Mouse (Mus musculus): ENCODE results near the gene Paip2b. TPM values are rescaled to one million over a fixed set of nuclear protein-coding genes. Genes with fewer than 3 reads are reported as not detected.

Paip2b gene
- polyA plus RNA-seq, 1 experiment from 2014 or later: 18.2 TPM

DNA sequence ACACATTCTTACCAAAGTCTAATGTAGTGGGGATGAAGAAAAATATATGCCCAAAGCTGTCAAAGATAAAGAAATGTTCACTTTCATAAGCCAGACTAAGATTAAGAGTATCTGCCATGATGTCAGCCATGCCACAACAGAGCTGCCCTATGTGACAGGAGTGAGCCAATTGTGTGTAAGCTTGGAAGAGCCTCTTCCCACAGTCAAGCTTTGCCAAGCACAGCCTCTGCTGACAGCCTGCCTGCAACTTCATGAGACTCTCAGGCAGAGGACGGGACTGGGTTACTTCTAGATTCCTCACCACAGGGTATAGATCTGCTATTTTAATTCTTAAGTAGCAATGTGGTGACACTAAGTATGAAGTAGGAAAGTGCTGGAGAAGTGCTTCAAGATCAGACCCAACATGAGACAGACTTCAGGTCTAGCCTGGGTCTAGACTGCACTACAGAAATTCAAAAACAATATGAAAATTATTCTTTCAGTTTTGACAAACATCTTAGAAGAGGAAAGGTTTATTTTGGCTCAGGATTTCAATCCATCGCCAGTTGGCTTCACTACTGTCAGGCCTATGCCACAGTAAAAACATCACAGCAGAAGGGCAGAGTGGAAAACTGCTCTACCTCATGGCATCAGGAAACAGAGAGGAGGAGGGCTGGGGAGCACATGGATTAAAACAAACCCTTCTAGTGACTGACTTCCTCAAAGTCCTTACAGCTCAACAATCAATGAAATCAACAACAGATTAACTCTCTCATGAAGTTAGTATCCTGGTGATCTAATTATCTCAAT is 10.6 kb downstream of the Paip2b start:
- ATAC-seq (ENCODE audit: low FRiP score, low TSS enrichment): no peak
- Histone ChIP-seq H3K9me3 (ENCODE audit: control insufficient read depth, low read length) (peaks cover 6% of the 10 kb centered on the region; the same call in 1 of the 2 replicates), H3K27me3 (ENCODE audit: control insufficient read depth, insufficient read depth, low read length) (no peaks in the 10 kb centered on the region), H3K36me3 (ENCODE audit: control insufficient read depth, insufficient read depth, low read length) (no peaks in the 10 kb centered on the region; the same call in 1 of the 2 replicates), H3K4me1 (ENCODE audit: control insufficient read depth, insufficient read depth, low read length) (no peaks in the 10 kb centered on the region), H3K9ac (ENCODE audit: low read depth, low read length) (no peak overlapping the region), H3K4me3 (ENCODE audit: low read length) (no peak overlapping the region), H3K27ac (ENCODE audit: low read depth, low read length) (no peak overlapping the region), H3K4me2 (replicated peaks; ENCODE audit: low read depth, low read length) (no peak overlapping the region)
- WGBS: 81% methylated on average over 2 of the region's 2 CpGs

- Histone ChIP-seq H3K4me3 (ENCODE audit: low read length) (no peak overlapping the region), H3K27me3 (ENCODE audit: control insufficient read depth, insufficient read depth, low read length) (no peaks in the 10 kb centered on the region), H3K9me3 (ENCODE audit: control insufficient read depth, low read length) (peaks cover 6% of the 10 kb centered on the region; the same call in 1 of the 2 replicates), H3K36me3 (ENCODE audit: control insufficient read depth, insufficient read depth, low read length) (peaks cover 6% of the 10 kb centered on the region; the same call in 1 of the 2 replicates), H3K9ac (ENCODE audit: low read depth, low read length) (no peak overlapping the region), H3K4me1 (ENCODE audit: control insufficient read depth, insufficient read depth, low read length) (no peaks in the 10 kb centered on the region), H3K27ac (ENCODE audit: low read depth, low read length) (no peak overlapping the region), H3K4me2 (replicated peaks; ENCODE audit: low read depth, low read length) (no peak overlapping the region)
- WGBS: 83% methylated on average over 1 of the region's 1 CpGs
- ATAC-seq (ENCODE audit: low FRiP score, low TSS enrichment): no peak
Observed at GRCm38 (mm10) chr6:83818996-83819395, 12.5 kb downstream of the Paip2b start.

- no peaks in the 10 kb centered on the region for H3K27me3 ChIP-seq (ENCODE audit: control insufficient read depth, insufficient read depth, low read length)
- no peak for ATAC-seq (ENCODE audit: low FRiP score, low TSS enrichment)
- no peaks in the 10 kb centered on the region for H3K4me1 ChIP-seq (ENCODE audit: control insufficient read depth, insufficient read depth, low read length)
- no peak overlapping the region for H3K9ac ChIP-seq (ENCODE audit: low read depth, low read length)
- H3K4me3 ChIP-seq (ENCODE audit: low read length): no peak overlapping the region
- no peak overlapping the region for H3K27ac ChIP-seq (ENCODE audit: low read depth, low read length)
- H3K36me3 ChIP-seq (ENCODE audit: control insufficient read depth, insufficient read depth, low read length): peaks cover 23% of the 10 kb centered on the region
- H3K4me2 ChIP-seq (replicated peaks; ENCODE audit: low read depth, low read length): no peak overlapping the region
- WGBS: 96% methylated on average over 3 of the region's 3 CpGs
- H3K9me3 ChIP-seq (ENCODE audit: control insufficient read depth, low read length): peaks cover 6% of the 10 kb centered on the region; the same call in 1 of the 2 replicates
Observed at GRCm38 (mm10) chr6:83815801-83816200, 15.7 kb downstream of the Paip2b start.

DNA sequence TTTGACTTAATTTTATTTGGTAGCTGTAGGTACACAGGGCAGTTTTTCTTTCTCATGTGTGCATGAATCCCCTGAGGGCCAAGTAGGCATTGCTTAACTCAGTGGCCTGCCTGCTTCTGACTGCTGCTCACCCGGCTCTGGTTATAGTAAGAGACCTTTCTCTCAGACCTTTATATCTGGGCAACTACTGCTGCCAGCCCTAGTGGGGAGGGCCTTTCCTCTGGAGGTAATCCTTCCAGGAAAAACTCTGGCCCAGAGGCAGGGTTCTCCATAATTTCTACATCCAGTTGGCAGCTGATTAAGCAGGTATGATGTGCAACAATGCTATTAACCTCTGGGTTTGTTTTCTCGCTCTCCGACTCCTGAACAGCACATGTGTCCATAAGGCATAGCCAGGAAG is 28.7 kb downstream of the Paip2b start:
- no peak overlapping the region for H3K4me3 ChIP-seq (ENCODE audit: low read length)
- H3K27me3 ChIP-seq (ENCODE audit: control insufficient read depth, insufficient read depth, low read length): no peaks in the 10 kb centered on the region
- peaks cover 46% of the 10 kb centered on the region for H3K36me3 ChIP-seq (ENCODE audit: control insufficient read depth, insufficient read depth, low read length)
- ATAC-seq (ENCODE audit: low FRiP score, low TSS enrichment): no peak
- H3K9me3 ChIP-seq (ENCODE audit: control insufficient read depth, low read length): no peaks in the 10 kb centered on the region
- H3K4me1 ChIP-seq (ENCODE audit: control insufficient read depth, insufficient read depth, low read length): no peaks in the 10 kb centered on the region
- WGBS: 90% methylated on average over 3 of the region's 3 CpGs
- no peak overlapping the region for H3K9ac ChIP-seq (ENCODE audit: low read depth, low read length)
- no peak overlapping the region for H3K4me2 ChIP-seq (replicated peaks; ENCODE audit: low read depth, low read length)
- no peak overlapping the region for H3K27ac ChIP-seq (ENCODE audit: low read depth, low read length)

DNA sequence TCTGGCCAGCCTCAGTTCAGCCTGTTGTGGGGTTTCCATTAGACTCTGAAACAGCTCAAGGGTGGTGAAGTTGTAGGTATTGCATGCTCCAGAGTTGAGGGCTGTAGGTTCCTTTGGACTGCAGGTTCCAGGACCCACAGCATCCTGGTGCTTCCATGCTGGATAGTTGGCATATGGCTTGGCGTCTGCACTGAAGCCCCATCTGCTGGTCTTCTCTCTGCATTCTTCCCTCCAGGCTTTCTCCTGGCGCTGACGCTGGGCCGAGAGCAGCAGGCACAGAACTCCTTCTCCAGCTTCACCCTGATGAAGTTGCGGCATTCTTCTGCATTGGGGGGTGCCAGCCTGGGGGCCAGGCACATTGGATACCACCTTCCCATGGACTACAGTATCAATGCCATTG is 29.5 kb downstream of the Paip2b start:
- Histone ChIP-seq H3K4me1 (ENCODE audit: control insufficient read depth, insufficient read depth, low read length) (no peaks in the 10 kb centered on the region), H3K27me3 (ENCODE audit: control insufficient read depth, insufficient read depth, low read length) (no peaks in the 10 kb centered on the region), H3K9ac (ENCODE audit: low read depth, low read length) (no peak overlapping the region), H3K36me3 (ENCODE audit: control insufficient read depth, insufficient read depth, low read length) (peaks cover 41% of the 10 kb centered on the region), H3K4me3 (ENCODE audit: low read length) (no peak overlapping the region), H3K4me2 (replicated peaks; ENCODE audit: low read depth, low read length) (no peak overlapping the region), H3K9me3 (ENCODE audit: control insufficient read depth, low read length) (no peaks in the 10 kb centered on the region), H3K27ac (ENCODE audit: low read depth, low read length) (no peak overlapping the region)
- ATAC-seq (ENCODE audit: low FRiP score, low TSS enrichment): no peak
- 94% methylated on average over 5 of the region's 5 CpGs for WGBS

DNA sequence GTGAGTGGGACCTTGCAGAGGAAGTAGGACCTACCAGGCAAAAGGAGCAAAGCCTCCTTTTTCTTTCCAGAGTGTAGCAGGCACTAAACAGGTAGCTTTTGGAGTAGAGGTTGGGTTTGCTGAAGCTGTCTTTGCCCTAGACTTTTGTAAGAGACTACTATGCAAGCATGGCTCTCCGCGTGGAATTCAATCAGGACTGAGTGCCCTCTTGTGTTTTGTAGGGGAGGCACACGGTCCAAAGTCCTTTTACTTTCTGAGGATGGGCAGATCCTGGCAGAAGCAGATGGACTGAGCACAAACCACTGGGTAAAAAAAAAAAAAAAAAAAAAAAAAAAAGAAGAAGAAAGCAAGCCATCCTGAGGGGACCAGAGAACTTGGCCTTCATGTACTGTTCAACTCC is 34.9 kb downstream of the Paip2b start:
- H3K4me1 ChIP-seq (ENCODE audit: control insufficient read depth, insufficient read depth, low read length): peaks cover 5% of the 10 kb centered on the region
- H3K27ac ChIP-seq (ENCODE audit: low read depth, low read length): no peak overlapping the region
- H3K4me3 ChIP-seq (ENCODE audit: low read length): no peak overlapping the region
- H3K36me3 ChIP-seq (ENCODE audit: control insufficient read depth, insufficient read depth, low read length): peaks cover 17% of the 10 kb centered on the region
- H3K4me2 ChIP-seq (replicated peaks; ENCODE audit: low read depth, low read length): no peak overlapping the region
- ATAC-seq (ENCODE audit: low FRiP score, low TSS enrichment): no peak
- no peak overlapping the region for H3K9ac ChIP-seq (ENCODE audit: low read depth, low read length)
- no peaks in the 10 kb centered on the region for H3K9me3 ChIP-seq (ENCODE audit: control insufficient read depth, low read length)
- no peaks in the 10 kb centered on the region for H3K27me3 ChIP-seq (ENCODE audit: control insufficient read depth, insufficient read depth, low read length)
- WGBS: 65% methylated on average over 3 of the region's 3 CpGs

DNA sequence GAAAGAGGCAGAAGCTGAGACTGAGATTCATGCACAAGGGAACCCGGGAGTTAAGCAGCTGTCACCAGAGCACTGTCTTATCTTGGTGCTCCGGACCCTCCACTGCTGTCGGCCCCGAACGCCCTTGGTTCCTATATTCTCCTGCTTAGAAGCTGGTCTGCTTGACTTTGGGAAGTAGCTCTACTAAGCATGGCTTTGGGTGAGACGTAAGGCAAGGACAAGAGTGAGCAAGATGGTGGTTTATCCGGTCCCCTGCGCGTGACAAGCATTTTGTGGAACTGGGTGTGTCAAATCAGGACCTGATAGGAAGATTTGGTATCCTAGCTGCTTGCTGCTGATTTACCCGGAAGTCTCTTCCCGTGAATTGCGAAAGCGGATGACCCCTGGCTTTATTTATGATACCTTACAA is 36.0 kb downstream of the Paip2b start:
- H3K9me3 ChIP-seq (ENCODE audit: control insufficient read depth, low read length): no peaks in the 10 kb centered on the region
- peak overlapping the region; percentile 90 for H3K27ac ChIP-seq (ENCODE audit: low read depth, low read length)
- peak overlapping the region; percentile 69 for H3K4me3 ChIP-seq (ENCODE audit: low read length)
- H3K36me3 ChIP-seq (ENCODE audit: control insufficient read depth, insufficient read depth, low read length): peaks cover 5% of the 10 kb centered on the region; the same call in 1 of the 2 replicates
- peak; percentile 26; the same call in 1 of the 2 replicates for ATAC-seq (ENCODE audit: low FRiP score, low TSS enrichment)
- H3K4me1 ChIP-seq (ENCODE audit: control insufficient read depth, insufficient read depth, low read length): peaks cover 5% of the 10 kb centered on the region
- no peaks in the 10 kb centered on the region for H3K27me3 ChIP-seq (ENCODE audit: control insufficient read depth, insufficient read depth, low read length)
- H3K4me2 ChIP-seq (replicated peaks; ENCODE audit: low read depth, low read length): peak overlapping the region; percentile 93
- peak overlapping the region; percentile 64 for H3K9ac ChIP-seq (ENCODE audit: low read depth, low read length)
- 7% methylated on average over 13 of the region's 13 CpGs for WGBS

DNA sequence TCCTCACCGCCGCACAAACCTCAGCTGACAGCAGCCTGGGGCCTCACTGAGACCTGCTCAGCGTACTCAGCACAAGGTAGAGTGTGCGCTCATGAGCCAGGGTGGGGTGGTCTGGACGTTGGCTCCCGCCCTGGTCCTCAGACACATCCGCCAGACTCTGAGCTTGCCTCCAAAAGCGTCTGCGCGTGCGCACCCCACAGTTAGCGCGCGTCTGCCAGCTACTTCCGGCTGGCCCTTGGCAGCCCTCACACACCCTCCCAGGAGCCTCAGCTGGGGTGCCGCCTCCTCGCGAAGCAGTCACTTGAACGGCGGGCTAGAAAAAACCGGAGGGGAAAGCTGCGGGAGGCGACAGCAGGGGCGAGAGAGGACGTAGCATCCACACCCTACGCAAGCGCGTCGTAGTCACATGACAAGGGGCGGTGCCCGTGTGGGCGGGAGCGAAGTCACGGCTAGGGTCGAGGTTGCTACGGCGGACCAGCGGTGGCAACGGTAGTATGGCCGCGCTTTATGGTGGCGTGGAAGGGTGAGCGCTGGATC is 36.7 kb downstream of the Paip2b start, which contains the start of gene Nagk:
Gene Nagk (plus strand): TSS at position 223 of the 537 bp plus-strand sequence.
- ATAC-seq (ENCODE audit: low FRiP score, low TSS enrichment): peak; percentile 95
- H3K4me3 ChIP-seq (ENCODE audit: low read length): peak within 1 kb of the TSS; percentile 69
- peak within 1 kb of the TSS; percentile 93 for H3K4me2 ChIP-seq (replicated peaks; ENCODE audit: low read depth, low read length)
- H3K4me1 ChIP-seq (ENCODE audit: control insufficient read depth, insufficient read depth, low read length): peaks cover 5% of the 10 kb centered on the region
- peak within 1 kb of the TSS; percentile 64 for H3K9ac ChIP-seq (ENCODE audit: low read depth, low read length)
- WGBS: under 1% methylated on average over 43 of the region's 43 CpGs
- peak within 1 kb of the TSS; percentile 90 for H3K27ac ChIP-seq (ENCODE audit: low read depth, low read length)
- H3K9me3 ChIP-seq (ENCODE audit: control insufficient read depth, low read length): no peaks in the 10 kb centered on the region
- no peaks in the 10 kb centered on the region; the same call in 1 of the 2 replicates for H3K36me3 ChIP-seq (ENCODE audit: control insufficient read depth, insufficient read depth, low read length)
- no peaks in the 10 kb centered on the region for H3K27me3 ChIP-seq (ENCODE audit: control insufficient read depth, insufficient read depth, low read length)

DNA sequence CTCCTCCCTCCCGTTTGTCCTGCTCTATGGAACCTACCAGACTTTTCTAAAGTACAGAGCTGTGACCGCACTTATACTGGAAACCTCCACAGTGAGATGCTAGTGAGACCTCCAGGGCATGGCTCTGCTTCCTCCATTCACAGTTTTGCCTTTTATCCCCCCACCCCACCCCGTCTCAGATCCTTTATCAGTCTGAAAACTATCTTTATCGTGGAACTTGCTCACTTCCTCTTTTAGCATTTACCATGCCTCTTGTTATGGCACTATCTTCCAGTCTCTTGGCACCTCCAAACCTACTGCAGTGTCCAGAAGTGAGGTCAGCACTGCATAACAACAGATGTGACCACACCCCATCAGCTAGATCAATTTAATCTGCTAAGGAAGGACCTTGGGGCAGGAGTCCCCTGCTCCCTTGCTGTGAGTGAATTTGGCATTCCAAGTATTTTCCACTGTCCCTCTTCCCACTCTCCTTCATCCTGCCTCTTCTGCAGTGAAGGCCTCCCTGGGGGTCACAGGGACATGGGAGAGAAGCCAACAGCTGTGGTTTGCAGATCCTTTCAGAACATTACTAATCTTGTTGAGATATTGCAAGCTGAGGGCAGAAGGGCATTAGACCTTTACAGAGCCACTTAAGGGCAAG is 40.2 kb downstream of the Paip2b start:
- Histone ChIP-seq H3K4me1 (ENCODE audit: control insufficient read depth, insufficient read depth, low read length) (peaks cover 10% of the 10 kb centered on the region), H3K27me3 (ENCODE audit: control insufficient read depth, insufficient read depth, low read length) (no peaks in the 10 kb centered on the region), H3K27ac (ENCODE audit: low read depth, low read length) (no peak overlapping the region), H3K36me3 (ENCODE audit: control insufficient read depth, insufficient read depth, low read length) (no peaks in the 10 kb centered on the region), H3K9ac (ENCODE audit: low read depth, low read length) (no peak overlapping the region), H3K4me2 (replicated peaks; ENCODE audit: low read depth, low read length) (no peak overlapping the region), H3K9me3 (ENCODE audit: control insufficient read depth, low read length) (no peaks in the 10 kb centered on the region), H3K4me3 (ENCODE audit: low read length) (no peak overlapping the region)
- WGBS: 70% methylated on average over 4 of the region's 4 CpGs
- ATAC-seq (ENCODE audit: low FRiP score, low TSS enrichment): no peak

Measured in kidney, embryonic 14.5 days (tissue).